Mouse (Mus musculus) common myeloid progenitor, adult 5-6 weeks (primary cell): ENCODE results near the gene Fzd7. TPM values are rescaled to one million over a fixed set of nuclear protein-coding genes. Genes with fewer than 3 reads are reported as not detected.

ENCODE experiments used
- total RNA-seq: library from RNA; stranded (forward); fragments of 200-1000, 187-1606 nt; gene quantifications from 2 replicates; pipeline ENCODE4 v1.2.3, GENCODE M21; 2017

The Fzd7 gene
- total RNA-seq, 1 experiment from 2014 or later: 11.4 TPM

Other genes with a start within 250 kb of the Fzd7 start
- gene Als2, start 245.2 kb upstream of the Fzd7 start, total RNA-seq: 12.6 and 17.1 TPM in 2 replicates
- not detected in 2 replicates for gene Cdk15, start 225.5 kb upstream of the Fzd7 start, total RNA-seq
- gene Gm973, start 33.8 kb downstream of the Fzd7 start, total RNA-seq: 5.3 and 7.8 TPM in 2 replicates
- gene Sumo1, start 188.4 kb downstream of the Fzd7 start, total RNA-seq: 170 and 176 TPM in 2 replicates
- gene Nop58, start 202.5 kb downstream of the Fzd7 start, total RNA-seq: 2,005 and 2,043 TPM in 2 replicates